Mouse (Mus musculus) midbrain, embryonic 13.5 days (tissue): ENCODE measurements at regions not wholly inside any gene's neighbourhood (a gene's known extent, or its start where the extent isn't known, plus 50 kb on each side); places are given as distances from the start of the nearest gene placed in this dataset.

ENCODE experiments used
- ATAC-seq: fragments of 200-750 bp; cut with Nextera tagmentation; 2 replicates; pipeline ENCODE4 v1.8.0; 2017; ENCODE audit warnings: mild to moderate bottlenecking, moderate TSS enrichment, moderate library complexity
- H3K27ac ChIP-seq: fragments of 300-500 bp; sonication (generic); 2 replicates; pipeline ENCODE4 v1.5.1; 2015; ENCODE audit warnings: inconsistent platforms, mild to moderate bottlenecking, moderate library complexity
- H3K27me3 ChIP-seq: fragments of 300-500 bp; sonication (generic); 2 replicates; pipeline ENCODE4 v1.6.1; 2015; ENCODE audit warnings: mild to moderate bottlenecking, inconsistent platforms
- H3K36me3 ChIP-seq: fragments of 300-500 bp; sonication (generic); 2 replicates; pipeline ENCODE4 v1.6.1; 2015; ENCODE audit warnings: mild to moderate bottlenecking, inconsistent platforms
- H3K4me1 ChIP-seq: fragments of 300-500 bp; sonication (generic); replicated peaks from 2 replicates; pipeline ENCODE4 v1.6.1; 2015; ENCODE audit warnings: inconsistent platforms
- H3K4me2 ChIP-seq: fragments of 300-500 bp; sonication (generic); replicated peaks from 2 replicates; pipeline ENCODE4 v1.6.1; 2015; ENCODE audit warnings: moderate library complexity, mild to moderate bottlenecking, inconsistent platforms
- H3K4me3 ChIP-seq: fragments of 300-500 bp; sonication (generic); replicated peaks from 2 replicates; pipeline ENCODE4 v1.5.1; 2015; ENCODE audit warnings: mild to moderate bottlenecking, inconsistent platforms
- H3K9ac ChIP-seq: fragments of 300-500 bp; sonication (generic); replicated peaks from 2 replicates; pipeline ENCODE4 v1.6.1; 2015; ENCODE audit warnings: mild to moderate bottlenecking, inconsistent platforms
- H3K9me3 ChIP-seq: fragments of 300-500 bp; sonication (generic); 2 replicates; pipeline ENCODE4 v1.6.1; 2016; ENCODE audit warnings: mild to moderate bottlenecking, inconsistent platforms
- WGBS: fragments of 180-500 bp; shearing (Covaris S2); methylation state at CpG from one replicate; pipeline ENCODE4 v1.1.7; 2015; 5-methylcytosine and 5-hydroxymethylcytosine counted together

GRCm38 (mm10) chr1:108339827-108340226 is 750.0 kb downstream of the Serpinb8 start:
- H3K27ac ChIP-seq, result no peak overlapping the region
- no peaks in the 10 kb centered on the region for H3K4me1 ChIP-seq
- no peak overlapping the region for H3K4me2 ChIP-seq
- H3K9ac ChIP-seq, result no peak overlapping the region
- no peaks in the 10 kb centered on the region for H3K36me3 ChIP-seq
- no peak overlapping the region for H3K4me3 ChIP-seq
- 77% methylated on average over 1 of the region's 1 CpGs for WGBS
- no peak for ATAC-seq
- H3K9me3 ChIP-seq, result no peaks in the 10 kb centered on the region
- H3K27me3 ChIP-seq, result no peaks in the 10 kb centered on the region

GRCm38 (mm10) chr1:108341352-108341751 is 751.5 kb downstream of the Serpinb8 start:
- 74% methylated on average over 1 of the region's 1 CpGs for WGBS

GRCm38 (mm10) chr1:108363788-108364187 is 774.0 kb downstream of the Serpinb8 start:
- Histone ChIP-seq H3K27me3 (no peaks in the 10 kb centered on the region), H3K9me3 (no peaks in the 10 kb centered on the region), H3K4me1 (no peaks in the 10 kb centered on the region), H3K36me3 (no peaks in the 10 kb centered on the region), H3K4me3 (no peak overlapping the region), H3K9ac (no peak overlapping the region), H3K27ac (no peak overlapping the region), H3K4me2 (no peak overlapping the region)
- WGBS, result 71% methylated on average over 2 of the region's 2 CpGs
- ATAC-seq, result no peak

More at GRCm38 (mm10) chr1:108341352-108341751, 751.5 kb downstream of the Serpinb8 start:
- Histone ChIP-seq H3K9ac (no peak overlapping the region), H3K4me3 (no peak overlapping the region), H3K27me3 (no peaks in the 10 kb centered on the region), H3K9me3 (no peaks in the 10 kb centered on the region), H3K4me1 (no peaks in the 10 kb centered on the region), H3K27ac (no peak overlapping the region), H3K36me3 (no peaks in the 10 kb centered on the region), H3K4me2 (no peak overlapping the region)
- no peak for ATAC-seq

GRCm38 (mm10) chr1:108369904-108370600 is 780.2 kb downstream of the Serpinb8 start:
- Histone ChIP-seq H3K4me2 (no peak overlapping the region), H3K36me3 (no peaks in the 10 kb centered on the region), H3K4me1 (no peaks in the 10 kb centered on the region), H3K27me3 (no peaks in the 10 kb centered on the region), H3K9ac (no peak overlapping the region), H3K9me3 (no peaks in the 10 kb centered on the region), H3K4me3 (no peak overlapping the region), H3K27ac (no peak overlapping the region)
- 78% methylated on average over 3 of the region's 3 CpGs for whole genome bisulfite sequencing
- no peak for ATAC-seq

GRCm38 (mm10) chr1:108389930-108390329 is 800.1 kb downstream of the Serpinb8 start:
- Histone ChIP-seq H3K27me3 (no peaks in the 10 kb centered on the region), H3K4me1 (no peaks in the 10 kb centered on the region), H3K4me2 (no peak overlapping the region), H3K9me3 (no peaks in the 10 kb centered on the region), H3K4me3 (no peak overlapping the region), H3K9ac (no peak overlapping the region), H3K27ac (no peak overlapping the region), H3K36me3 (no peaks in the 10 kb centered on the region)
- no peak for ATAC-seq

- no peak for ATAC-seq
- WGBS, result 86% methylated on average over 3 of the region's 3 CpGs
These were observed 800.7 kb downstream of the Serpinb8 start for GRCm38 (mm10) chr1:108390497-108390896.

GRCm38 (mm10) chr1:108439845-108440244 is 850.0 kb downstream of the Serpinb8 start:
- Histone ChIP-seq H3K4me3 (no peak overlapping the region), H3K36me3 (no peaks in the 10 kb centered on the region), H3K4me2 (no peak overlapping the region), H3K9ac (no peak overlapping the region), H3K27me3 (no peaks in the 10 kb centered on the region), H3K27ac (no peak overlapping the region), H3K9me3 (no peaks in the 10 kb centered on the region), H3K4me1 (no peaks in the 10 kb centered on the region)
- ATAC-seq, result no peak

More at GRCm38 (mm10) chr1:108390497-108390896, 800.7 kb downstream of the Serpinb8 start:
- Histone ChIP-seq H3K4me1 (no peaks in the 10 kb centered on the region), H3K36me3 (no peaks in the 10 kb centered on the region), H3K4me2 (no peak overlapping the region), H3K27ac (no peak overlapping the region), H3K9me3 (no peaks in the 10 kb centered on the region), H3K4me3 (no peak overlapping the region), H3K27me3 (no peaks in the 10 kb centered on the region), H3K9ac (no peak overlapping the region)

GRCm38 (mm10) chr1:108452776-108453175 is 863.0 kb downstream of the Serpinb8 start:
- H3K9me3 ChIP-seq, result no peaks in the 10 kb centered on the region
- ATAC-seq, result no peak
- no peak overlapping the region for H3K4me2 ChIP-seq
- no peaks in the 10 kb centered on the region for H3K27me3 ChIP-seq
- H3K4me1 ChIP-seq, result no peaks in the 10 kb centered on the region
- H3K27ac ChIP-seq, result no peak overlapping the region
- H3K36me3 ChIP-seq, result no peaks in the 10 kb centered on the region
- H3K4me3 ChIP-seq, result no peak overlapping the region
- no peak overlapping the region for H3K9ac ChIP-seq

GRCm38 (mm10) chr1:108472031-108472430 is 882.2 kb downstream of the Serpinb8 start:
- no peak overlapping the region for H3K27ac ChIP-seq
- no peak overlapping the region for H3K4me3 ChIP-seq
- H3K36me3 ChIP-seq, result no peaks in the 10 kb centered on the region
- H3K27me3 ChIP-seq, result no peaks in the 10 kb centered on the region
- no peak overlapping the region for H3K9ac ChIP-seq
- WGBS, result 89% methylated on average over 2 of the region's 2 CpGs
- no peak for ATAC-seq
- H3K9me3 ChIP-seq, result no peaks in the 10 kb centered on the region
- H3K4me2 ChIP-seq, result no peak overlapping the region
- no peaks in the 10 kb centered on the region for H3K4me1 ChIP-seq

- Histone ChIP-seq H3K4me2 (no peak overlapping the region), H3K27me3 (no peaks in the 10 kb centered on the region), H3K36me3 (no peaks in the 10 kb centered on the region), H3K9me3 (no peaks in the 10 kb centered on the region), H3K4me1 (no peaks in the 10 kb centered on the region), H3K9ac (no peak overlapping the region), H3K4me3 (no peak overlapping the region), H3K27ac (no peak overlapping the region)
- WGBS, result 76% methylated on average over 1 of the region's 1 CpGs
- ATAC-seq, result no peak
These were observed 909.0 kb downstream of the Serpinb8 start for GRCm38 (mm10) chr1:108498854-108499253.

- Histone ChIP-seq H3K4me3 (no peak overlapping the region), H3K27me3 (no peaks in the 10 kb centered on the region), H3K27ac (no peak overlapping the region), H3K9me3 (no peaks in the 10 kb centered on the region), H3K9ac (no peak overlapping the region), H3K4me2 (no peak overlapping the region), H3K4me1 (no peaks in the 10 kb centered on the region), H3K36me3 (no peaks in the 10 kb centered on the region)
- no peak for ATAC-seq
- 83% methylated on average over 2 of the region's 2 CpGs for WGBS
These were observed 937.6 kb downstream of the Serpinb8 start for GRCm38 (mm10) chr1:108527424-108527823.

GRCm38 (mm10) chr1:108538238-108538637 is 948.4 kb downstream of the Serpinb8 start:
- H3K27me3 ChIP-seq, result no peaks in the 10 kb centered on the region
- no peak overlapping the region for H3K27ac ChIP-seq
- H3K36me3 ChIP-seq, result no peaks in the 10 kb centered on the region
- 75% methylated on average over 11 of the region's 11 CpGs for WGBS
- ATAC-seq, result no peak
- H3K9ac ChIP-seq, result no peak overlapping the region
- no peaks in the 10 kb centered on the region for H3K9me3 ChIP-seq
- no peak overlapping the region for H3K4me2 ChIP-seq
- H3K4me3 ChIP-seq, result no peak overlapping the region
- no peaks in the 10 kb centered on the region for H3K4me1 ChIP-seq

GRCm38 (mm10) chr1:108548721-108549120 is 958.9 kb downstream of the Serpinb8 start:
- no peak overlapping the region for H3K9ac ChIP-seq
- H3K4me2 ChIP-seq, result no peak overlapping the region
- H3K9me3 ChIP-seq, result no peaks in the 10 kb centered on the region
- H3K4me1 ChIP-seq, result no peaks in the 10 kb centered on the region
- no peak overlapping the region for H3K27ac ChIP-seq
- WGBS, result 62% methylated on average over 2 of the region's 2 CpGs
- H3K36me3 ChIP-seq, result no peaks in the 10 kb centered on the region
- no peaks in the 10 kb centered on the region for H3K27me3 ChIP-seq
- ATAC-seq, result no peak
- H3K4me3 ChIP-seq, result no peak overlapping the region
